Mouse (Mus musculus) bone marrow, adult 2 months (tissue): ENCODE measurements around the gene Rpl9.

ENCODE experiments used
- CTCF ChIP-seq: fragments of 200-500 bp; IDR thresholded peaks from 2 replicates; pipeline ENCODE4 v1.5.1; 2011; ENCODE audit warnings: low read length, control low read depth; ENCODE audit not compliant: control insufficient read depth, insufficient read depth
- POLR2A ChIP-seq: fragments of 200-500 bp; IDR thresholded peaks from 2 replicates; pipeline ENCODE4 v1.6.1; 2011; ENCODE audit warnings: low read depth, mild to moderate bottlenecking, control low read depth, low read length, borderline replicate concordance; ENCODE audit not compliant: control insufficient read depth

DNA sequence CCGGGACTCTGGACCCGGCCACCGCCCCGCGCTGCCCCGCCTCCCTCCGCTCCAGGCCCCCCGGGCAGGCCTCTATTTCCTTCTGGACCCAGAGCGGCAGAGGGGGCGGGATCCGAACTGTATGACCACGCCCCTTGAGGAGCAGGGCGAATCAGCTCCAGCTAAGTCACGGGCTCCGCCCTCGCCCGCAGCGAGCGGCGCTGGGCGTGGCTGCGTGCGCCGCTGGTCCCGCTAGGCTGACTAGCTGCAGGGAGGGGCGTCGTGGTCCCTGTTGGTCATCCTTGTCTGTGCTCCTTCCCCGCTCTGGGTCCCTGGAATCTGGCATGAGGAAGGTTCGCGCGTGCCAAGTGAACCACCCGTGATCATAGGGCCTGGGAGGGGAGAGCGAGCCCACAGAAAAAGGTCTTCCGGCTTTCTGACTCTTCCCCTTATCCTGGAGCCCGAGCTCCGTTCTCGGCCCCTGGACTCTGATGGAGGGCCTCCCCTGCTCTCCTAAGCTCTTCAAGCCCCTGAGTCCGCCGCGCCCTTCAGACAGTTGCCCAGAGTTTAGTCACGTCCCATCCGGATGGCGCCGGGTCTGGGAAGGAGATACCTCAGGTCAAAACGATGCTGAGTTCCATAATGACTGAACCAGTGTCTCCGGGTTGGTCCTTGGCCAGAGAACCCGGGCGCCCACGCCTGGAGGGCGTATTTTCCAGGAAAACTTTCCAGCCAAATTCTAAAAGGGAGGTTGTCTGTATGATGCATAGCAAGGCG is 44.7 kb upstream of the Rpl9 start, which contains the start of gene Ugdh:
- TF ChIP-seq POLR2A: peak; percentile 92; the same call in 1 of the 2 replicates
- no peak; the same call in 1 of the 2 replicates for TF ChIP-seq CTCF
